Mouse (Mus musculus) forebrain, embryonic 12.5 days (tissue): ENCODE measurements at regions not wholly inside any gene's neighbourhood (a gene's known extent, or its start where the extent isn't known, plus 50 kb on each side); places are given as distances from the start of the nearest gene placed in this dataset.

Experiments
- ATAC-seq: fragments of 200-750 bp; cut with Nextera tagmentation; 2 replicates; pipeline ENCODE4 v1.8.0; 2017; ENCODE audit warnings: moderate TSS enrichment; ENCODE audit not compliant: low FRiP score
- H3K27ac ChIP-seq: fragments of 300-500 bp; sonication (generic); 2 replicates; pipeline ENCODE4 v1.5.1; 2016; ENCODE audit warnings: mild to moderate bottlenecking
- H3K27me3 ChIP-seq: fragments of 300-500 bp; sonication (generic); 2 replicates; pipeline ENCODE4 v1.6.1; 2016; ENCODE audit warnings: mild to moderate bottlenecking
- H3K36me3 ChIP-seq: fragments of 300-500 bp; sonication (generic); replicated peaks from 2 replicates; pipeline ENCODE4 v1.6.1; 2016; ENCODE audit warnings: mild to moderate bottlenecking
- H3K4me1 ChIP-seq: fragments of 300-500 bp; sonication (generic); 2 replicates; pipeline ENCODE4 v1.6.1; 2016
- H3K4me2 ChIP-seq: fragments of 300-500 bp; sonication (generic); 2 replicates; pipeline ENCODE4 v1.6.1; 2016; ENCODE audit warnings: mild to moderate bottlenecking, moderate library complexity
- H3K4me3 ChIP-seq: fragments of 300-500 bp; sonication (generic); replicated peaks from 2 replicates; pipeline ENCODE4 v1.5.1; 2016; ENCODE audit warnings: mild to moderate bottlenecking
- H3K9ac ChIP-seq: fragments of 300-500 bp; sonication (generic); 2 replicates; pipeline ENCODE4 v1.6.1; 2016; ENCODE audit warnings: mild to moderate bottlenecking
- H3K9me3 ChIP-seq: fragments of 300-500 bp; sonication (generic); 2 replicates; pipeline ENCODE4 v1.6.1; 2016
- WGBS: fragments of 180-500 bp; shearing (Covaris S2); methylation state at CpG from one replicate; pipeline ENCODE4 v1.1.7; 2016; 5-methylcytosine and 5-hydroxymethylcytosine counted together

GRCm38 (mm10) chr14:71129771-71130211 lies 530.2 kb upstream of the Fam160b2 start:
- H3K4me1 ChIP-seq: no peaks in the 10 kb centered on the region
- H3K9ac ChIP-seq: no peak overlapping the region
- H3K36me3 ChIP-seq: no peaks in the 10 kb centered on the region
- WGBS: 85% methylated on average over 4 of the region's 4 CpGs
- no peaks in the 10 kb centered on the region for H3K9me3 ChIP-seq
- no peak overlapping the region for H3K4me2 ChIP-seq
- no peak overlapping the region for H3K27ac ChIP-seq
- H3K27me3 ChIP-seq: no peaks in the 10 kb centered on the region
- no peak overlapping the region for H3K4me3 ChIP-seq
- no peak for ATAC-seq

GRCm38 (mm10) chr14:71128495-71128894 lies 528.9 kb upstream of the Fam160b2 start:
- Histone ChIP-seq H3K9ac (no peak overlapping the region), H3K4me2 (no peak overlapping the region), H3K4me3 (no peak overlapping the region), H3K27me3 (no peaks in the 10 kb centered on the region), H3K27ac (no peak overlapping the region), H3K9me3 (no peaks in the 10 kb centered on the region), H3K36me3 (no peaks in the 10 kb centered on the region), H3K4me1 (no peaks in the 10 kb centered on the region)
- ATAC-seq: no peak
- 85% methylated on average over 3 of the region's 3 CpGs for WGBS

GRCm38 (mm10) chr14:71118681-71119080 lies 519.0 kb upstream of the Fam160b2 start:
- Histone ChIP-seq H3K36me3 (no peaks in the 10 kb centered on the region), H3K4me2 (no peak overlapping the region), H3K27me3 (no peaks in the 10 kb centered on the region), H3K4me1 (no peaks in the 10 kb centered on the region), H3K9me3 (no peaks in the 10 kb centered on the region), H3K9ac (no peak overlapping the region), H3K4me3 (no peak overlapping the region), H3K27ac (no peak overlapping the region)
- 78% methylated on average over 7 of the region's 7 CpGs for WGBS
- ATAC-seq: no peak

GRCm38 (mm10) chr14:71115798-71116432 lies 516.3 kb upstream of the Fam160b2 start:
- Histone ChIP-seq H3K27me3 (no peaks in the 10 kb centered on the region), H3K4me2 (no peak overlapping the region), H3K4me1 (no peaks in the 10 kb centered on the region), H3K4me3 (no peak overlapping the region), H3K9ac (no peak overlapping the region), H3K9me3 (no peaks in the 10 kb centered on the region), H3K36me3 (no peaks in the 10 kb centered on the region), H3K27ac (no peak overlapping the region)
- 76% methylated on average over 3 of the region's 3 CpGs for WGBS
- no peak for ATAC-seq

- no peak for ATAC-seq
- Histone ChIP-seq H3K36me3 (no peaks in the 10 kb centered on the region), H3K4me2 (no peak overlapping the region), H3K9ac (no peak overlapping the region), H3K4me3 (no peak overlapping the region), H3K9me3 (no peaks in the 10 kb centered on the region), H3K27ac (no peak overlapping the region), H3K27me3 (no peaks in the 10 kb centered on the region), H3K4me1 (no peaks in the 10 kb centered on the region)
- 89% methylated on average over 8 of the region's 8 CpGs for WGBS
Measured at GRCm38 (mm10) chr14:71115095-71115797, 515.6 kb upstream of the Fam160b2 start.

GRCm38 (mm10) chr14:71113198-71113597 lies 513.6 kb upstream of the Fam160b2 start:
- no peak for ATAC-seq
- Histone ChIP-seq H3K4me3 (no peak overlapping the region), H3K9me3 (no peaks in the 10 kb centered on the region), H3K4me2 (no peak overlapping the region), H3K9ac (no peak overlapping the region), H3K36me3 (no peaks in the 10 kb centered on the region), H3K27me3 (no peaks in the 10 kb centered on the region), H3K27ac (no peak overlapping the region), H3K4me1 (no peaks in the 10 kb centered on the region)

- H3K4me2 ChIP-seq: no peak overlapping the region
- H3K9me3 ChIP-seq: no peaks in the 10 kb centered on the region
- H3K36me3 ChIP-seq: no peaks in the 10 kb centered on the region
- no peaks in the 10 kb centered on the region for H3K27me3 ChIP-seq
- no peaks in the 10 kb centered on the region for H3K4me1 ChIP-seq
- no peak overlapping the region for H3K27ac ChIP-seq
- no peak for ATAC-seq
- H3K4me3 ChIP-seq: no peak overlapping the region
- no peak overlapping the region for H3K9ac ChIP-seq
Measured at GRCm38 (mm10) chr14:71104617-71105016, 505.0 kb upstream of the Fam160b2 start.

- WGBS: 89% methylated on average over 5 of the region's 5 CpGs
Measured at GRCm38 (mm10) chr14:71103955-71104354, 504.3 kb upstream of the Fam160b2 start.

GRCm38 (mm10) chr14:71095661-71096422 lies 496.2 kb upstream of the Fam160b2 start:
- ATAC-seq: no peak
- WGBS: 68% methylated on average over 7 of the region's 7 CpGs
- Histone ChIP-seq H3K27me3 (no peaks in the 10 kb centered on the region), H3K36me3 (no peaks in the 10 kb centered on the region), H3K27ac (no peak overlapping the region), H3K4me2 (no peak overlapping the region), H3K4me1 (no peaks in the 10 kb centered on the region), H3K4me3 (no peak overlapping the region), H3K9me3 (no peaks in the 10 kb centered on the region), H3K9ac (no peak overlapping the region)

More at GRCm38 (mm10) chr14:71103955-71104354, 504.3 kb upstream of the Fam160b2 start:
- H3K9ac ChIP-seq: no peak overlapping the region
- no peaks in the 10 kb centered on the region for H3K36me3 ChIP-seq
- no peak overlapping the region for H3K27ac ChIP-seq
- H3K4me1 ChIP-seq: no peaks in the 10 kb centered on the region
- H3K27me3 ChIP-seq: no peaks in the 10 kb centered on the region
- H3K4me2 ChIP-seq: no peak overlapping the region
- no peaks in the 10 kb centered on the region for H3K9me3 ChIP-seq
- no peak for ATAC-seq
- H3K4me3 ChIP-seq: no peak overlapping the region

- H3K4me2 ChIP-seq: no peak overlapping the region
- no peak overlapping the region for H3K9ac ChIP-seq
- H3K4me3 ChIP-seq: no peak overlapping the region
- H3K4me1 ChIP-seq: no peaks in the 10 kb centered on the region
- WGBS: 79% methylated on average over 8 of the region's 8 CpGs
- H3K9me3 ChIP-seq: no peaks in the 10 kb centered on the region
- no peaks in the 10 kb centered on the region for H3K27me3 ChIP-seq
- H3K36me3 ChIP-seq: no peaks in the 10 kb centered on the region
- no peak overlapping the region for H3K27ac ChIP-seq
- ATAC-seq: no peak
Measured at GRCm38 (mm10) chr14:71092626-71093326, 493.1 kb upstream of the Fam160b2 start.

GRCm38 (mm10) chr14:71085721-71086120 lies 486.1 kb upstream of the Fam160b2 start:
- Histone ChIP-seq H3K9me3 (no peaks in the 10 kb centered on the region), H3K4me1 (no peaks in the 10 kb centered on the region), H3K36me3 (no peaks in the 10 kb centered on the region), H3K4me3 (no peak overlapping the region), H3K27me3 (no peaks in the 10 kb centered on the region), H3K9ac (no peak overlapping the region), H3K27ac (no peak overlapping the region), H3K4me2 (no peak overlapping the region)
- 89% methylated on average over 3 of the region's 3 CpGs for WGBS
- no peak for ATAC-seq

- Histone ChIP-seq H3K9me3 (no peaks in the 10 kb centered on the region), H3K36me3 (no peaks in the 10 kb centered on the region), H3K9ac (no peak overlapping the region), H3K4me2 (no peak overlapping the region), H3K4me1 (no peaks in the 10 kb centered on the region), H3K4me3 (no peak overlapping the region), H3K27me3 (no peaks in the 10 kb centered on the region), H3K27ac (no peak overlapping the region)
- ATAC-seq: no peak
Measured at GRCm38 (mm10) chr14:71082327-71082726, 482.7 kb upstream of the Fam160b2 start.
